Mouse (Mus musculus) heart, postnatal 14 days (tissue): Measurements from ENCODE around the gene Tpcn1. TPM values are rescaled to one million over a fixed set of nuclear protein-coding genes. Genes with fewer than 3 reads are reported as not detected.

Experiments
- DNase-seq, 2 experiments: peaks; one replicate each; pipeline ENCODE4 v3.0.0; 2021 to 2022
- intact Hi-C: fragments of 180-260 bp; cut with DNase I; formaldehyde crosslinking; loops from one replicate; pipeline ENCODE4 v1.15.1; 2025
- total RNA-seq, 2 experiments: library from RNA; stranded (reverse); gene quantifications; 2 replicates each; pipeline ENCODE4 v1.2.3; 2021

Tpcn1 gene
- total RNA-seq, 2 experiments from 2014 or later = 34.1 to 39.0 TPM

GRCm38 (mm10) chr5:120563914-120564311 lies 24.6 kb downstream of the Tpcn1 start:
- intact Hi-C loops = no loop called here
- no peak for DNase-seq

GRCm38 (mm10) chr5:120562956-120563913 lies 25.2 kb downstream of the Tpcn1 start:
- intact Hi-C loops = no loop called here
- DNase-seq = peak; percentile 73 to 74

GRCm38 (mm10) chr5:120560616-120561311 lies 27.7 kb downstream of the Tpcn1 start:
- DNase-seq = peak; percentile 78
- intact Hi-C loops = no loop called here

- DNase-seq = no peak
- intact Hi-C loops = no loop called here
Measured at GRCm38 (mm10) chr5:120560129-120560615, 28.3 kb downstream of the Tpcn1 start.

GRCm38 (mm10) chr5:120558762-120559161 lies 29.7 kb downstream of the Tpcn1 start:
- intact Hi-C loops = no loop called here
- no peak for DNase-seq

- no peak for DNase-seq
- intact Hi-C loops = no loop called here
Measured at GRCm38 (mm10) chr5:120558041-120558440, 30.4 kb downstream of the Tpcn1 start.

GRCm38 (mm10) chr5:120555871-120556270 lies 32.6 kb downstream of the Tpcn1 start:
- DNase-seq = no peak
- intact Hi-C loops = loop anchor here (1.0 kb wide), 1 partner anchor 23 kb away; no protein-coding TSS in a partner anchor

- no peak for DNase-seq
- intact Hi-C loops = loop anchor here (5.0 kb wide), 1 partner anchor 37 kb away; the partner anchor contains the start of genes Iqcd and Tpcn1
Measured at GRCm38 (mm10) chr5:120550673-120551072, 37.8 kb downstream of the Tpcn1 start.

- DNase-seq = no peak
- intact Hi-C loops = loop anchor here (5.0 kb wide), 1 partner anchor 37 kb away; the partner anchor contains the start of genes Iqcd and Tpcn1
Measured at GRCm38 (mm10) chr5:120550137-120550536, 38.3 kb downstream of the Tpcn1 start.

- intact Hi-C loops = no loop called here
- no peak for DNase-seq
Measured at GRCm38 (mm10) chr5:120548236-120548850, 40.1 kb downstream of the Tpcn1 start.

GRCm38 (mm10) chr5:120536632-120537031 lies 51.8 kb downstream of the Tpcn1 start:
- intact Hi-C loops = no loop called here
- DNase-seq = no peak

GRCm38 (mm10) chr5:120536046-120536445 lies 52.4 kb downstream of the Tpcn1 start:
- peak; percentile 34 to 52 for DNase-seq
- intact Hi-C loops = no loop called here

GRCm38 (mm10) chr5:120534686-120535075 lies 53.8 kb downstream of the Tpcn1 start:
- intact Hi-C loops = no loop called here
- no peak for DNase-seq

GRCm38 (mm10) chr5:120534071-120534685 lies 54.3 kb downstream of the Tpcn1 start:
- DNase-seq = no peak
- intact Hi-C loops = no loop called here

GRCm38 (mm10) chr5:120531631-120532030 lies 56.8 kb downstream of the Tpcn1 start:
- intact Hi-C loops = no loop called here
- DNase-seq = no peak

GRCm38 (mm10) chr5:120527296-120527964 lies 61.0 kb downstream of the Tpcn1 start:
- intact Hi-C loops = no loop called here
- DNase-seq = no peak

GRCm38 (mm10) chr5:120526311-120526710 lies 62.2 kb downstream of the Tpcn1 start:
- intact Hi-C loops = no loop called here
- DNase-seq = no peak

GRCm38 (mm10) chr5:120525737-120526136 lies 62.7 kb downstream of the Tpcn1 start:
- intact Hi-C loops = no loop called here
- no peak for DNase-seq

GRCm38 (mm10) chr5:120524736-120525135 lies 63.7 kb downstream of the Tpcn1 start:
- intact Hi-C loops = loop anchor here (5.0 kb wide), 1 partner anchor 83 kb away; no protein-coding TSS in a partner anchor

More at GRCm38 (mm10) chr5:120524736-120525135, 63.7 kb downstream of the Tpcn1 start:
- DNase-seq = no peak
